Mouse (Mus musculus): Measurements from ENCODE around the gene Pcdh15. TPM values are rescaled to one million over a fixed set of nuclear protein-coding genes. Genes with fewer than 3 reads are reported as not detected.

The Pcdh15 gene
- polyA plus RNA-seq, 1 experiment from 2014 or later = 1.3 TPM

DNA sequence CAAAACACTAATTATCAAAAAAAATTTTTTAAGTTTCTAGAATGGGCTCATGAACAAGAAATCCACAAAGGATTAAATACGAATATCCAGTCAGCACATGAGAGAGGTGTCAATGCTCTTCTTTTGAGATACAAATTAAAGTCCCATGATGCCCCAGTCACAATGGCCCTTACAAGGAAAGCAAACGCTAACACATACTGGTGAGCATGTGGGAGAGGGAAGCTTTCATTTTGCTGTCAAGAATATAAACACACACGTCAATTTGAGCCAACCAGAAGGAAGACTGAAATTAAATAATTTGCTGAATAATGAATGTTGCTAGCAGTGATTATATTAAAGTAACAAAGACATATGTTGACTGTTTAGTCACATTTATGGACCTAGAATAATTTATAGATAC is 1470.5 kb downstream of the Pcdh15 start:
- Histone ChIP-seq H3K27ac (no peak overlapping the region), H3K9ac (no peak overlapping the region), H3K4me1 (replicated peaks) (no peaks in the 10 kb centered on the region), H3K4me3 (replicated peaks) (no peak overlapping the region), H3K9me3 (no peaks in the 10 kb centered on the region), H3K4me2 (replicated peaks) (no peak overlapping the region), H3K27me3 (replicated peaks) (no peaks in the 10 kb centered on the region), H3K36me3 (no peaks in the 10 kb centered on the region)
- WGBS = 64% methylated on average over 3 of the region's 3 CpGs
- ATAC-seq = no peak

DNA sequence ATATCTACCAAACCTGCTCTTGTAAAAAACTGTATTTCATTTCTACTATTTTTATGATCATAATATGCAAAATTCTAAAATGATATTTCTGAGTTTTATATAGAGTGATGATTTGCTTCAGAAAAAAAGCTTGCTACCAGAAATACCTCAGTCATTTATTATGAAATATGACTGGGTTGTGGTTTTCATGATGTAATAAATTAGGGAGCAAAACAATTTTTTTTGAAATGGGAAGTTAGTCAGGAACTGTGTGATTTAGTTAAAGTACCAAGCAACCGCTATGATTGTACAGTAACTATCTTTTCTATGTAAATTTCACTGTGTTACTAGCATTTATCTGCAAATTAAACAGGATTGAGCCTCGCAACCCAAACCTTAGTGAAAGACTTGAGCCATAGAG is 1480.8 kb downstream of the Pcdh15 start:
- no peak for ATAC-seq
- Histone ChIP-seq H3K4me1 (replicated peaks) (no peaks in the 10 kb centered on the region), H3K9me3 (no peaks in the 10 kb centered on the region), H3K27ac (no peak overlapping the region), H3K27me3 (replicated peaks) (no peaks in the 10 kb centered on the region), H3K36me3 (no peaks in the 10 kb centered on the region), H3K4me3 (replicated peaks) (no peak overlapping the region), H3K9ac (no peak overlapping the region), H3K4me2 (replicated peaks) (no peak overlapping the region)
- WGBS = 85% methylated on average over 2 of the region's 2 CpGs

DNA sequence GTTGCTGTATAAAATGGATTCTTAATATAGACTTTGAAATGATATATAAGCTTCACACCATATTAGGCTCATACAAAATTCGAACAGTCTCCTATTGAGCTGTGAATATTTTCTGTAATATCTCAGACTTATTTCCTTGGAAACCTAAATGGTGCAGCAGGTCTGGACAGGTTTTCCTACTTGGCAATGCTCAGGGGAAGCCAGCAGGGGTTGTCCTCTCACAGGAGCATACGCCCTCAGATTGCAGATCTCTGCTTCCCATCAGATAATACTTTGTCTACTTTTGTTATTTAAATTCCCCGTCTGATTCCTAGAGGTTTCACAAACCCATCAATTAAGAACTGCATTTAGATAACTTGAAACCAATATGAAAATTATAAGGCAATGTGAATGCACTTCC is 1492.7 kb downstream of the Pcdh15 start:
- Histone ChIP-seq H3K36me3 (no peaks in the 10 kb centered on the region), H3K4me2 (replicated peaks) (no peak overlapping the region), H3K9me3 (no peaks in the 10 kb centered on the region), H3K9ac (no peak overlapping the region), H3K4me3 (replicated peaks) (no peak overlapping the region), H3K27me3 (replicated peaks) (no peaks in the 10 kb centered on the region), H3K27ac (no peak overlapping the region), H3K4me1 (replicated peaks) (no peaks in the 10 kb centered on the region)
- WGBS = 68% methylated on average over 3 of the region's 3 CpGs
- no peak for ATAC-seq

DNA sequence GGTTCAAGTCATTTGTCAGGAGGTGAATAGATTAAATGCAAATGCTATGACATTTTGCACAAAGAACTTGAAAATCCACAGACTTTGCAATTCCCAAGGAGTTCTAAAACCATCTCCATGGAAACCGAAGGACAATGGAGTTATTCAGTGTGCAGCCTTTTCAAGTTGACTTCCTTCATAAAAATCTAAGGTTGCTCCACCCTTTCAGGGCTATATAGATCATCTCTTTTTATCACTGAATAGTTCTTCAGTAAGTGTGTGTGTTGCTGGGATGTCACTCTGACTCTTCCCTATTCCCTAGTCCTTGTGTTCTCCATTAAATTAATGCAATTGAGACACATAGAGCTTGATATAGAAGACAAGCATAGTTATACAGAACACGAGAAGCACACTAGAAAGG is 1508.5 kb downstream of the Pcdh15 start:
- Histone ChIP-seq H3K27ac (no peak overlapping the region), H3K4me2 (replicated peaks) (no peak overlapping the region), H3K27me3 (replicated peaks) (no peaks in the 10 kb centered on the region), H3K36me3 (no peaks in the 10 kb centered on the region), H3K9me3 (no peaks in the 10 kb centered on the region), H3K9ac (no peak overlapping the region), H3K4me1 (replicated peaks) (no peaks in the 10 kb centered on the region), H3K4me3 (replicated peaks) (no peak overlapping the region)
- 88% methylated on average over 2 of the region's 2 CpGs for WGBS
- no peak for ATAC-seq

DNA sequence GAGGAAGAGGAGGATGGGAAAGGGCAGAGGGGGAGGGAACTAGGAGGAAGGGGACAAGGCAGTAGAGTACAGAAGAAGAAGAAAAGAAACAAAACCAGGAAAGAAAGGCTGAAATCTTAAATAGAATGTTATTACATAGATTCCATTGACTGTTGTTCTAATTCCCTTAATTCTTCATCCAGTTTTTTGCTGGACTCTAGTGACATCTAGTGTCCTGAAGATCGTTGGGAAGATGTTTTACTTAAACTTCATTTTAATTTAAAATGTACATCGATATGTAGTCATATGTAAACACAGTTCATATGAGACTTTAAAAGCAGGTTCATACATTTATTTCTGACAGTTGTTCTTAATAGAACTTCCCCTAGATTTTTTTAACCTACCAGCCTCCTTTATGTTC is 1522.7 kb downstream of the Pcdh15 start:
- Histone ChIP-seq H3K4me3 (replicated peaks) (no peak overlapping the region), H3K27ac (no peak overlapping the region), H3K36me3 (no peaks in the 10 kb centered on the region), H3K9me3 (no peaks in the 10 kb centered on the region), H3K4me2 (replicated peaks) (no peak overlapping the region), H3K4me1 (replicated peaks) (no peaks in the 10 kb centered on the region), H3K9ac (no peak overlapping the region), H3K27me3 (replicated peaks) (no peaks in the 10 kb centered on the region)
- ATAC-seq = no peak
- WGBS = 31% methylated on average over 2 of the region's 2 CpGs

DNA sequence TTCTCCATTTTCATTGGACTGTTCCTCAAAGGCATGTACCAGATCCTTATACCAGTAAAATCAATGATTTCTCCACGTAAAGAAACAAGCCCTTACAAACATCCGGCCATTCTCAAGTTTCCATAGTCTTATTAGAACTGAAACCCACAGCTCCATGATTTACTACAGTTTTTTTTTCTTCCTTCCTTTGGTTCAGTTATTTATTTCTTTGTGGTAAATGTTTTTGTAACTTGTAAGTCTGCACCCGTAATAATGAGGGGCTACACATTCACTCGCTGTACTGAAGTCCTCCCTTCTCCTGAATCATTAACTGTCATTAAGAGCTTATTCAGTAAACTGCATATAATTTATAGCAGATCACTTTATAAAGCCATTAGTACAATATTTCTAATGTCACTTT is 1526.6 kb downstream of the Pcdh15 start:
- H3K27ac ChIP-seq = no peak overlapping the region
- H3K9ac ChIP-seq = no peak overlapping the region
- no peaks in the 10 kb centered on the region for H3K4me1 ChIP-seq (replicated peaks)
- no peak overlapping the region for H3K4me3 ChIP-seq (replicated peaks)
- 43% methylated on average over 4 of the region's 4 CpGs for WGBS
- H3K4me2 ChIP-seq (replicated peaks) = no peak overlapping the region
- no peaks in the 10 kb centered on the region for H3K27me3 ChIP-seq (replicated peaks)
- ATAC-seq = no peak
- H3K36me3 ChIP-seq = no peaks in the 10 kb centered on the region
- no peaks in the 10 kb centered on the region for H3K9me3 ChIP-seq

DNA sequence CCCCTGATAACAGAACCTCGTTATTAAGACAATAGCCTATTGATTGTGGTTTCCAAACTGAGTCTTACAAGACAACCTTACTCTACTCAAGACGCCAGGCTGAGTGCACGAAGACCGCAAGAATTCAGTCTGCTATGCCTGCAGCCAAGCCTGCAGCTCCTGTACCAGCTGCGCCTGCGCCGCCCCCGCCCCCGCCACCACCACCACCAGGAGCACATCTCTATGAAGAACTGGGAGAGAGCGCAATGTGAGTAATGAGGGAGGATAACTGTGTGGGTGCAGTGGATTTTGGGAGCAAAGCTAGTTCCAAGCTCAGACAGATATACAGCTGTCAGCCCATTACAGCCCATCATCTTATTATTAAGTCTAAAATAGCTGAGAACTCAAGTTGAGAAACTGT is 1527.5 kb downstream of the Pcdh15 start:
- no peak overlapping the region for H3K4me3 ChIP-seq (replicated peaks)
- no peak overlapping the region for H3K27ac ChIP-seq
- H3K27me3 ChIP-seq (replicated peaks) = no peaks in the 10 kb centered on the region
- H3K4me1 ChIP-seq (replicated peaks) = no peaks in the 10 kb centered on the region
- no peaks in the 10 kb centered on the region for H3K36me3 ChIP-seq
- H3K9me3 ChIP-seq = no peaks in the 10 kb centered on the region
- no peak overlapping the region for H3K4me2 ChIP-seq (replicated peaks)
- 49% methylated on average over 10 of the region's 10 CpGs for WGBS
- no peak overlapping the region for H3K9ac ChIP-seq
- ATAC-seq = no peak

DNA sequence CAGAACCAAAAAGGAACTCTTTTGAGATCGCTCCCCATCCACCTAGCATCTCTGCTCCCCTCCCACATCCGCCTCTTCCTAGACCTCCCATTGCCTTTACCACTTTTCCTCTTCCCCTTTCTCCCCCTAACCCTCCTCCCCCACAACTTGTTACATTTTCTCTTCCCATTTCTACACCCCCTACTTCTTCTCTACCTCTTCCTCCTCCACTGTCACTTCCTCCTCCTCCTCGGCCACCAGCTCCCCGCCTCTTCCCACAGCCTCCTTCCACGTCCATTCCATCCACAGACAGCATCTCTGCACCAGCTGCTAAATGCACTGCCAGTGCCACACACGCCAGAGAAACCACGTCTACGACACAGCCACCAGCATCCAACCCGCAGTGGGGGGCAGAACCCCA is 1532.2 kb downstream of the Pcdh15 start:
- Histone ChIP-seq H3K27me3 (replicated peaks) (no peaks in the 10 kb centered on the region), H3K27ac (no peak overlapping the region), H3K9ac (no peak overlapping the region), H3K4me3 (replicated peaks) (no peak overlapping the region), H3K4me1 (replicated peaks) (no peaks in the 10 kb centered on the region), H3K9me3 (no peaks in the 10 kb centered on the region), H3K36me3 (no peaks in the 10 kb centered on the region), H3K4me2 (replicated peaks) (no peak overlapping the region)
- no peak for ATAC-seq
- WGBS = 80% methylated on average over 9 of the region's 9 CpGs

DNA sequence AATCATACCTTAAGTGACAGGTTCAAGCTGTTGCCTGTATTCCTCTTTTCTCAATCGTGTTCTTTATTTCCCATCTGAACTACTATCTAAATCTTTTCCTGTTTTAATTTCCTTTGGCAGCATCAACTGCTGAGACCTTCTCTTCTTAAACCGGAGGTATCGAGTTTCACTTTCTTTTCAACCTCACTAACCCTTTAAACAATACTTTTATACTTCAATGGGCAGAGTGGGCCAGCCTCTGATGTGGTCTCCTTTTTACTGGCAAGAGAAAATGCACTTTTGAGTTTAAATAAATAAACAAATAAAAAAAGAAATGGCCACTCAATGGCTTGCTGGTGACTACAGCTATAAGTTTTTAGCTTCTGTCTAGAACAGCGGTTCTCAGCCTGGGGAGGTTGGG is 1537.9 kb downstream of the Pcdh15 start:
- no peak for ATAC-seq

DNA sequence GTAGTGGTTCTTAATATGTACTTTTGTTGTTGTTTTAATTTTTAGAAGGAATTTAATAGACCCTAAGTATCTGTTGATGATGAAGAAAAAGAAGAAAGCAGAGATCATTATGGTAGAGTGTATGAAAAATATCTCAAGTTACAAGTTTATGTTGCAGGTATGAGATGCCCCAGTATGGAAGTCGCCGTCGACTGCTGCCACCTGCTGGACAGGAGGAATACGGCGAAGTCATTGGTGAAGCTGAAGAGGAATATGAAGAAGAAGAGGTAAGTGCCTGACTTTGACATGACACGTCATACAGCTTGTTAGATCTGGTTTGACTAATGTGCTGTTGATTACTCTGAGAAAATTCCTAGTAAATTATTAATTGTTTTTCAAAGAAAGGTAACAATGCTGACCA is 1543.0 kb downstream of the Pcdh15 start:
- H3K27me3 ChIP-seq (replicated peaks) = no peaks in the 10 kb centered on the region
- no peak overlapping the region for H3K4me2 ChIP-seq (replicated peaks)
- no peaks in the 10 kb centered on the region for H3K36me3 ChIP-seq
- H3K9me3 ChIP-seq = no peaks in the 10 kb centered on the region
- H3K27ac ChIP-seq = no peak overlapping the region
- H3K4me3 ChIP-seq (replicated peaks) = no peak overlapping the region
- no peaks in the 10 kb centered on the region for H3K4me1 ChIP-seq (replicated peaks)
- 58% methylated on average over 6 of the region's 6 CpGs for WGBS
- no peak overlapping the region for H3K9ac ChIP-seq
- ATAC-seq = no peak

More for the DNA sequence above, 1537.9 kb downstream of the Pcdh15 start:
- Histone ChIP-seq H3K9ac (no peak overlapping the region), H3K27me3 (replicated peaks) (no peaks in the 10 kb centered on the region), H3K4me1 (replicated peaks) (no peaks in the 10 kb centered on the region), H3K4me3 (replicated peaks) (no peak overlapping the region), H3K9me3 (no peaks in the 10 kb centered on the region), H3K36me3 (no peaks in the 10 kb centered on the region), H3K27ac (no peak overlapping the region), H3K4me2 (replicated peaks) (no peak overlapping the region)
- WGBS = 58% methylated on average over 4 of the region's 4 CpGs

DNA sequence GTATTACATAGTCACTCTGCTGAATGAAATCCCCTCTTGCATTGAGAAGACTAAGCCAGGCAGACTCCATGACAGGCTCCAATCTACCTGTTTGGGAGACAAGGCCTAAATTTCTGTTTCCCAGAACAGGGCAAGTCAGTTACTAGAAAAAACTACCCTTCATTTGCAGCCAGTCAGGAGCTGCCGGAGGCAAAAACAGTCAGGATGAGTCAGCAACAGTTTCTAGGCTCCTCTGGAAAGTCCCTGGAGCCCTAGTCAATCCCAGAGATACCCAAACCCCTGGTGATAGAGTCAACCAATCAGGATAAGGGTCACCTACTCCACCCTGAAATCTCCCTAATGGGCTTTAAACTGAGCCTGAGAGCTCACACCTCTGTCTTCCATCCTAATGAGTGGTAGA is 1564.0 kb downstream of the Pcdh15 start:
- 83% methylated on average over 1 of the region's 1 CpGs for WGBS
- no peaks in the 10 kb centered on the region for H3K27me3 ChIP-seq (replicated peaks)
- no peak overlapping the region for H3K9ac ChIP-seq
- no peak for ATAC-seq
- no peak overlapping the region for H3K4me2 ChIP-seq (replicated peaks)
- no peak overlapping the region for H3K4me3 ChIP-seq (replicated peaks)
- no peak overlapping the region for H3K27ac ChIP-seq
- H3K4me1 ChIP-seq (replicated peaks) = no peaks in the 10 kb centered on the region
- H3K9me3 ChIP-seq = no peaks in the 10 kb centered on the region
- no peaks in the 10 kb centered on the region for H3K36me3 ChIP-seq

DNA sequence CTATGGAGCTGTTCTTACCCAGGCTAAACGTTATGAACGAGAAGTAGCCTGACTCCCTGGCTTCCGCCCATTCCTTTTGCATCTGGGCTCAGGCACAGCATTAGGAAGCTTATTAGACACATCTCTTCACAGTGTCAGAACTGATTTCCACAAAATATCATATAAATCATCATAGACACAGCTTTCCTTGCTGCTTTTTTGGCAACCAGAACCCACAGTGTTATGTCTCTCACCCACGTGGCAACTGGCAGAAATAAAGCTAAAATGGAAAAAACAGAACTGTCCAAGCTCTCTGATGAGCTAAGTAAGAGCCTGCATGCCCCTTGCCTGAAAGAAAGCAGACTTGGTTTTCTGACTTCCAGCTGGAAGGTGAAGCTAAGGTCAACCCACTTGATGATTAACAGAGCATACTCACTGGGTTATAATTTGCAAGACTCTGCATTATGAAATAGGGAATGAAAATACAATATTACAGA is 1580.9 kb downstream of the Pcdh15 start:
- no peaks in the 10 kb centered on the region for H3K36me3 ChIP-seq
- no peaks in the 10 kb centered on the region for H3K27me3 ChIP-seq (replicated peaks)
- no peaks in the 10 kb centered on the region for H3K4me1 ChIP-seq (replicated peaks)
- no peak overlapping the region for H3K4me2 ChIP-seq (replicated peaks)
- 24% methylated on average over 4 of the region's 4 CpGs for WGBS
- H3K27ac ChIP-seq = 0 out of 2 replicates have a peak overlapping the region, but pooled peaks have one; percentile 9
- H3K9me3 ChIP-seq = no peaks in the 10 kb centered on the region
- ATAC-seq = peak; percentile 93
- no peak overlapping the region for H3K4me3 ChIP-seq (replicated peaks)
- no peak overlapping the region for H3K9ac ChIP-seq

DNA sequence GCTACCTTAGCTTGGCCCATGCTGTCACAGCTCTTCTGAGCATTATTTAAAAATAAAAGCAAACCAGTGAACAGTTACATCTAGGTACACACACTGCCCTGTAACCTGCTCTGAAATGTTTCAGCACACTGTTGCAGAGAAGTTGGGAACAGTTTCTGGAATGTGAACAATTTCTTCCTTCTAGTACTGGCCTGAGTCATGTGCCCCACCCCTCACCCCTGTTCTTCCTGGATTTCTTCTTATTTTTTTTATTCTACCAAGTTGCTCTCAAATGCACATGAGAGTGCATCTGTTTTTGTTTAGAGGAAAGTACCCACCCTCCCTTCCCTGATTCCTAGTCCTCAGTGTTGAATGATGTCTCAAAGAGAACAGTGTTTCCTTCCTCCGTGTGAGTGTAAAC is 1581.4 kb downstream of the Pcdh15 start:
- H3K4me3 ChIP-seq (replicated peaks) = no peak overlapping the region
- peak; percentile 71 for ATAC-seq
- 0 out of 2 replicates have a peak overlapping the region, but pooled peaks have one; percentile 15 for H3K27ac ChIP-seq
- H3K4me2 ChIP-seq (replicated peaks) = no peak overlapping the region
- H3K9me3 ChIP-seq = no peaks in the 10 kb centered on the region
- WGBS = 4% methylated on average over 1 of the region's 1 CpGs
- H3K27me3 ChIP-seq (replicated peaks) = no peaks in the 10 kb centered on the region
- H3K9ac ChIP-seq = no peak overlapping the region
- no peaks in the 10 kb centered on the region for H3K36me3 ChIP-seq
- H3K4me1 ChIP-seq (replicated peaks) = no peaks in the 10 kb centered on the region

Measured in intestine, embryonic 15.5 days (tissue).